Mouse (Mus musculus) liver, postnatal 0 days (tissue): Measurements from ENCODE around the gene Pglyrp2. TPM values are rescaled to one million over a fixed set of nuclear protein-coding genes. Genes with fewer than 3 reads are reported as not detected.
A peak's percentile ranks its signal among the peaks of the same experiment; 100 is the strongest.

Experiments used
- ATAC-seq: fragments of 200-750 bp; cut with Nextera tagmentation; 2 replicates; pipeline ENCODE4 v1.8.0; 2017; ENCODE audit warnings: mild to moderate bottlenecking, moderate library complexity
- DNase-seq: peaks from one replicate; pipeline ENCODE4 v3.0.0-alpha.2; 2016
- H3K27ac ChIP-seq: fragments of 300-500 bp; sonication (generic); 2 replicates; pipeline ENCODE4 v1.5.1; 2014; ENCODE audit warnings: antibody characterized with exemption, moderate library complexity, mild to moderate bottlenecking, low read depth
- H3K27me3 ChIP-seq: fragments of 300-500 bp; sonication (generic); 2 replicates; pipeline ENCODE4 v1.6.1; 2014; ENCODE audit warnings: low read length, control low read depth, mixed read lengths; ENCODE audit not compliant: insufficient read depth
- H3K36me3 ChIP-seq: fragments of 300-500 bp; sonication (generic); replicated peaks from 2 replicates; pipeline ENCODE4 v1.6.1; 2014; ENCODE audit warnings: mild to moderate bottlenecking, control low read depth, low read length, moderate library complexity, mixed read lengths; ENCODE audit not compliant: insufficient read depth
- H3K4me1 ChIP-seq: fragments of 300-500 bp; sonication (generic); 2 replicates; pipeline ENCODE4 v1.6.1; 2014; ENCODE audit warnings: antibody characterized with exemption, mild to moderate bottlenecking, control low read depth; ENCODE audit not compliant: insufficient read depth
- H3K4me2 ChIP-seq: fragments of 300-500 bp; sonication (generic); 2 replicates; pipeline ENCODE4 v1.6.1; 2014; ENCODE audit warnings: low read depth, mild to moderate bottlenecking, low read length, moderate library complexity, mixed read lengths
- H3K4me3 ChIP-seq: fragments of 300-500 bp; sonication (generic); 2 replicates; pipeline ENCODE4 v1.5.1; 2014; ENCODE audit warnings: low read depth, low read length
- H3K9ac ChIP-seq: fragments of 300-500 bp; sonication (generic); replicated peaks from 2 replicates; pipeline ENCODE4 v1.6.1; 2014; ENCODE audit warnings: mild to moderate bottlenecking, moderate library complexity
- H3K9me3 ChIP-seq: fragments of 300-500 bp; sonication (generic); 2 replicates; pipeline ENCODE4 v1.6.1; 2016; ENCODE audit warnings: mild to moderate bottlenecking, control low read depth, low read length, mixed read lengths
- CTCF ChIP-seq: sonication (generic); IDR thresholded peaks from 2 replicates; pipeline ENCODE4 v1.5.1; 2016; ENCODE audit warnings: antibody characterized with exemption, low read depth
- EP300 ChIP-seq: IDR thresholded peaks from 2 replicates; pipeline ENCODE4 v1.6.1; 2016; ENCODE audit warnings: antibody characterized with exemption, low read depth, mild to moderate bottlenecking
- WGBS: fragments of 180-500 bp; shearing (Covaris S2); extraction: QIAGEN DNeasy Blood & Tissue Kit; methylation state at CpG from one replicate; pipeline ENCODE4 v1.1.7; 2014; ENCODE audit not compliant: insufficient replicate concordance; 5-methylcytosine and 5-hydroxymethylcytosine counted together
- polyA plus RNA-seq: library from polyadenylated mRNA; unstranded; fragments of >200 nt; fragmentation: Nextera tagmentation; extraction: Ambion mirVana; gene quantifications from 2 replicates; pipeline ENCODE4 v1.2.1, GENCODE M21; 2015

The Pglyrp2 gene
- polyA plus RNA-seq, 1 experiment from 2014 or later = 53.7 TPM

- no peak for TF ChIP-seq CTCF
- DNase-seq (peak; percentile 7), ATAC-seq (no peak)
- peaks cover 7% of the 10 kb centered on the region; the same call in 1 of the 2 replicates for H3K4me1 ChIP-seq
- H3K36me3 ChIP-seq = no peaks in the 10 kb centered on the region
- H3K4me2 ChIP-seq = no peak overlapping the region
- H3K27me3 ChIP-seq = no peaks in the 10 kb centered on the region
- H3K9me3 ChIP-seq = no peaks in the 10 kb centered on the region
- no peak overlapping the region for H3K4me3 ChIP-seq
- H3K9ac ChIP-seq = no peak overlapping the region
- H3K27ac ChIP-seq = no peak overlapping the region
- WGBS = 72% methylated on average over 5 of the region's 5 CpGs
Measured at GRCm38 (mm10) chr17:32383661-32384060, 40.3 kb downstream of the Pglyrp2 start.

- Histone ChIP-seq H3K9me3 (no peaks in the 10 kb centered on the region), H3K27me3 (no peaks in the 10 kb centered on the region), H3K4me3 (no peak overlapping the region), H3K4me2 (no peak overlapping the region), H3K4me1 (no peaks in the 10 kb centered on the region), H3K27ac (no peak overlapping the region), H3K36me3 (no peaks in the 10 kb centered on the region), H3K9ac (no peak overlapping the region)
- peak; percentile 9 for DNase-seq
- WGBS = 84% methylated on average over 7 of the region's 7 CpGs
- TF ChIP-seq CTCF (no peak), EP300 (no peak)
- ATAC-seq = no peak
Measured at GRCm38 (mm10) chr17:32382576-32382975, 41.4 kb downstream of the Pglyrp2 start.

- Histone ChIP-seq H3K4me3 (no peak overlapping the region), H3K9me3 (no peaks in the 10 kb centered on the region), H3K4me1 (no peaks in the 10 kb centered on the region), H3K27me3 (no peaks in the 10 kb centered on the region), H3K4me2 (no peak overlapping the region), H3K36me3 (no peaks in the 10 kb centered on the region), H3K9ac (no peak overlapping the region), H3K27ac (no peak overlapping the region)
- TF ChIP-seq EP300 (no peak), CTCF (no peak)
- ATAC-seq = no peak
- WGBS = 70% methylated on average over 2 of the region's 2 CpGs
- DNase-seq = no peak
Measured at GRCm38 (mm10) chr17:32378786-32379185, 45.2 kb downstream of the Pglyrp2 start.

- WGBS = 75% methylated on average over 9 of the region's 9 CpGs
- no peak for TF ChIP-seq CTCF
- no peak for TF ChIP-seq EP300
- Histone ChIP-seq H3K4me2 (no peak overlapping the region), H3K9ac (no peak overlapping the region), H3K4me1 (no peaks in the 10 kb centered on the region), H3K27me3 (no peaks in the 10 kb centered on the region), H3K4me3 (no peak overlapping the region), H3K9me3 (no peaks in the 10 kb centered on the region), H3K36me3 (no peaks in the 10 kb centered on the region), H3K27ac (no peak overlapping the region)
- DNase-seq (no peak), ATAC-seq (peak; percentile 45; the same call in 1 of the 2 replicates)
Measured at GRCm38 (mm10) chr17:32377137-32377536, 46.8 kb downstream of the Pglyrp2 start.

- TF ChIP-seq CTCF (no peak), EP300 (no peak)
- Histone ChIP-seq H3K36me3 (no peaks in the 10 kb centered on the region), H3K4me2 (no peak overlapping the region), H3K9me3 (no peaks in the 10 kb centered on the region), H3K9ac (no peak overlapping the region), H3K4me3 (no peak overlapping the region), H3K27ac (no peak overlapping the region), H3K4me1 (no peaks in the 10 kb centered on the region), H3K27me3 (no peaks in the 10 kb centered on the region)
- 88% methylated on average over 15 of the region's 15 CpGs for WGBS
- DNase-seq = no peak
- no peak for ATAC-seq
Measured at GRCm38 (mm10) chr17:32376475-32376874, 47.5 kb downstream of the Pglyrp2 start.

- Histone ChIP-seq H3K36me3 (no peaks in the 10 kb centered on the region), H3K9ac (no peak overlapping the region; the same call in 1 of the 2 replicates), H3K9me3 (no peaks in the 10 kb centered on the region), H3K4me2 (peak overlapping the region; percentile 70), H3K27ac (peak overlapping the region; percentile 57; the same call in 1 of the 2 replicates), H3K4me1 (peaks cover 15% of the 10 kb centered on the region), H3K4me3 (peak overlapping the region; percentile 41), H3K27me3 (no peaks in the 10 kb centered on the region)
- ATAC-seq (peak; percentile 41), DNase-seq (peak; percentile 54)
- WGBS = 19% methylated on average over 9 of the region's 17 CpGs
- no peak for TF ChIP-seq EP300
- no peak for TF ChIP-seq CTCF
Measured at GRCm38 (mm10) chr17:32368991-32369578, 54.9 kb downstream of the Pglyrp2 start.
